Mouse (Mus musculus): ENCODE measurements around the gene Thra.

DNA sequence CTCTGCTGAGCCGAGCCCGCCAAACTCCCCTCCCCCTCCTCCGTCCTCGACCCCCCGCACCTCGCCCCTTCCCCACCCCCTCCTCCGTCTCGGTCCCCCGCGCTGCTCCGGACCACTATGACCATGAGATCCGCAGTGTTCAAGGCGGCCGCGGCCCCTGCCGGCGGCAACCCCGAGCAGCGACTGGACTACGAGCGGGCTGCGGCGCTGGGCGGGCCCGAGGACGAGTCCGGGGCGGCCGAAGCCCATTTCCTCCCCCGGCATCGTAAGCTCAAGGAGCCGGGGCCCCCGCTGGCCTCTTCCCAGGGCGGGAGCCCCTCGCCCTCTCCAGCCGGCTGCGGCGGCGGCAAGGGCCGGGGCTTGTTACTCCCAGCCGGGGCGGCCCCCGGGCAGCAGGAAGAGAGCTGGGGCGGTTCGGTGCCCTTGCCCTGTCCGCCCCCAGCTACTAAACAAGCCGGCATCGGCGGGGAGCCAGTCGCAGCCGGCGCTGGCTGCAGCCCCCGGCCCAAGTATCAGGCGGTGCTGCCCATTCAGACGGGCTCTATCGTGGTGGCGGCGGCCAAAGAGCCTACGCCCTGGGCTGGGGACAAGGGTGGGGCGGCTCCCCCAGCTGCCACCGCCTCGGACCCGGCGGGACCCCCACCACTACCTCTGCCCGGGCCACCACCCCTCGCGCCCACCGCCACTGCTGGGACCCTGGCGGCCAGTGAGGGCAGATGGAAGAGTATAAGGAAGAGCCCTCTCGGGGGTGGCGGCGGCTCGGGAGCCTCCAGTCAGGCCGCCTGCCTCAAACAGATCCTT is 55.5 kb downstream of the Thra start:
- TF ChIP-seq CTCF (IDR thresholded peaks at IDR 0.05; ENCODE audit: low read depth, low read length) (no peak), POLR2A (IDR thresholded peaks at IDR 0.05; ENCODE audit: borderline replicate concordance, low read depth, low read length) (no peak)
